Mouse (Mus musculus) cerebellum, adult 2 months (tissue): ENCODE results near the gene Il1rapl1. TPM values are rescaled to one million over a fixed set of nuclear protein-coding genes. Genes with fewer than 3 reads are reported as not detected.

ENCODE experiments used
- DNase-seq, 2 experiments: peaks; one replicate each; pipeline ENCODE4 v3.0.0; 2021
- H3K27ac ChIP-seq: fragments of 200-500 bp; 2 replicates; pipeline ENCODE4 v1.5.1; 2012; ENCODE audit warnings: low read length, control low read depth, inconsistent platforms; ENCODE audit not compliant: insufficient read depth
- H3K27me3 ChIP-seq: fragments of 200-500 bp; 2 replicates; pipeline ENCODE4 v1.6.1; 2012; ENCODE audit warnings: inconsistent platforms, mild to moderate bottlenecking, low read length, moderate library complexity; ENCODE audit not compliant: control insufficient read depth, insufficient read depth
- H3K4me1 ChIP-seq: fragments of 200-500 bp; 2 replicates; pipeline ENCODE4 v1.6.1; 2011; ENCODE audit warnings: low read length; ENCODE audit not compliant: control insufficient read depth, insufficient read depth
- H3K4me3 ChIP-seq: fragments of 200-500 bp; replicated peaks from 2 replicates; pipeline ENCODE3; 2011; ENCODE audit warnings: mild to moderate bottlenecking, low read depth, low read length, control low read depth; ENCODE audit not compliant: insufficient read depth
- CTCF ChIP-seq: fragments of 200-500 bp; IDR thresholded peaks from 2 replicates; pipeline ENCODE4 v1.5.1; 2011; ENCODE audit warnings: low read depth, mild to moderate bottlenecking, control low read depth, low read length, moderate library complexity, borderline replicate concordance; ENCODE audit not compliant: insufficient read depth
- POLR2A ChIP-seq: fragments of 200-500 bp; IDR thresholded peaks from 2 replicates; pipeline ENCODE4 v1.6.1; 2011; ENCODE audit warnings: low read length, control low read depth, borderline replicate concordance; ENCODE audit not compliant: insufficient read depth
- WGBS: fragments of 180-500 bp; shearing (Covaris S2); methylation state at CpG from one replicate; pipeline ENCODE4 v1.1.7; 2018; 5-methylcytosine and 5-hydroxymethylcytosine counted together
- polyA plus RNA-seq: library from polyadenylated mRNA; depleted of rRNA; stranded (reverse); fragments of >200 nt; gene quantifications from 2 replicates; pipeline ENCODE4 v1.2.3, GENCODE M21; 2012

Gene Il1rapl1
- polyA plus RNA-seq, 1 experiment, result 2.5 TPM

- TF ChIP-seq CTCF, result no peak
- no peak for TF ChIP-seq POLR2A
- no peaks in the 10 kb centered on the region for H3K27me3 ChIP-seq
- no peak overlapping the region for H3K27ac ChIP-seq
- no peak for DNase-seq
- H3K4me3 ChIP-seq, result no peak overlapping the region
- no peaks in the 10 kb centered on the region for H3K4me1 ChIP-seq
These were observed 1166.3 kb downstream of the Il1rapl1 start for GRCm38 (mm10) chrX:86949112-86949511.

- no peak for DNase-seq
- Histone ChIP-seq H3K27ac (no peak overlapping the region), H3K4me3 (no peak overlapping the region), H3K4me1 (no peaks in the 10 kb centered on the region), H3K27me3 (no peaks in the 10 kb centered on the region)
- 90% methylated on average over 2 of the region's 2 CpGs for WGBS
- TF ChIP-seq POLR2A (no peak), CTCF (no peak)
These were observed 1260.6 kb downstream of the Il1rapl1 start for GRCm38 (mm10) chrX:86854835-86855234.

- 87% methylated on average over 3 of the region's 3 CpGs for WGBS
- DNase-seq, result no peak
- H3K4me1 ChIP-seq, result no peaks in the 10 kb centered on the region
- H3K27ac ChIP-seq, result no peak overlapping the region
- TF ChIP-seq POLR2A (no peak), CTCF (no peak)
- no peaks in the 10 kb centered on the region for H3K27me3 ChIP-seq
- H3K4me3 ChIP-seq, result no peak overlapping the region
These were observed 1307.2 kb downstream of the Il1rapl1 start for GRCm38 (mm10) chrX:86808218-86808617.

- TF ChIP-seq POLR2A (no peak), CTCF (no peak)
- Histone ChIP-seq H3K4me3 (no peak overlapping the region), H3K27me3 (no peaks in the 10 kb centered on the region), H3K27ac (no peak overlapping the region), H3K4me1 (no peaks in the 10 kb centered on the region)
- DNase-seq, result no peak
- WGBS, result 58% methylated on average over 2 of the region's 2 CpGs
These were observed 1312.7 kb downstream of the Il1rapl1 start for GRCm38 (mm10) chrX:86802725-86803124.

DNA sequence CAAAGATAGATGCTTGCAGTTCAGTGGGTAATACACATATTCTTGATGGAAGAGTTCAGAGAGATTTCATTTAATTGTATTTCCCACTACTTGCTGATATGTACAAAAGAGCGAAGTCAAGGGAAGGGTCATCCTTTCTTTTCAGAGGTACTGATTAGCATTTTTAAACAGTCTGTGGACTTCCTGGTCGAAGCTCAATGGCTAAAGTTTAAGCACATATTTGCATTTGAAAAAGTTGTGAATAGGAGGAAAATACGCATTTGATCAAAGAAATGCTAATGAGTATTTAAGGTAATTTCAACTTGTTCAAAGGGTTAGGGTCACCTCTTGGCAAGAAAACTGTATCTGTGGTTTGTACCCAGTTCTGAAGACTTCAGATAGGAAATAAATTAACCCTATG is 1386.6 kb downstream of the Il1rapl1 start:
- WGBS, result 33% methylated on average over 3 of the region's 3 CpGs
- no peaks in the 10 kb centered on the region for H3K27me3 ChIP-seq
- no peak for DNase-seq
- H3K27ac ChIP-seq, result no peak overlapping the region
- no peak overlapping the region for H3K4me3 ChIP-seq
- TF ChIP-seq CTCF (no peak), POLR2A (no peak)
- no peaks in the 10 kb centered on the region for H3K4me1 ChIP-seq
